Mouse (Mus musculus) lung, embryonic 14.5 days (tissue): ENCODE data around the gene Prkcb. TPM values are rescaled to one million over a fixed set of nuclear protein-coding genes. Genes with fewer than 3 reads are reported as not detected.

Experiments used
- ATAC-seq: fragments of 200-750 bp; cut with Nextera tagmentation; 2 replicates; pipeline ENCODE4 v1.8.0; 2017; ENCODE audit warnings: mild to moderate bottlenecking, moderate TSS enrichment, moderate library complexity; ENCODE audit not compliant: insufficient read depth
- DNase-seq: peaks from one replicate; pipeline ENCODE4 v3.0.0-alpha.2; 2015
- H3K27ac ChIP-seq: fragments of 300-500 bp; sonication (generic); 2 replicates; pipeline ENCODE4 v1.5.1; 2014; ENCODE audit warnings: low read depth, mild to moderate bottlenecking, moderate library complexity
- H3K27me3 ChIP-seq: fragments of 300-500 bp; sonication (generic); 2 replicates; pipeline ENCODE4 v1.6.1; 2014; ENCODE audit warnings: low read length, control low read depth; ENCODE audit not compliant: insufficient read depth
- H3K36me3 ChIP-seq: fragments of 300-500 bp; sonication (generic); 2 replicates; pipeline ENCODE4 v1.6.1; 2014; ENCODE audit warnings: control low read depth; ENCODE audit not compliant: insufficient read depth
- H3K4me1 ChIP-seq: fragments of 300-500 bp; sonication (generic); 2 replicates; pipeline ENCODE4 v1.6.1; 2014; ENCODE audit warnings: antibody characterized with exemption, control low read depth; ENCODE audit not compliant: insufficient read depth
- H3K4me2 ChIP-seq: fragments of 300-500 bp; sonication (generic); 2 replicates; pipeline ENCODE4 v1.6.1; 2014; ENCODE audit warnings: mild to moderate bottlenecking
- H3K4me3 ChIP-seq: fragments of 300-500 bp; sonication (generic); 2 replicates; pipeline ENCODE4 v1.5.1; 2014; ENCODE audit warnings: low read depth, low read length
- H3K9ac ChIP-seq: fragments of 300-500 bp; sonication (generic); 2 replicates; pipeline ENCODE4 v1.6.1; 2014
- H3K9me3 ChIP-seq: fragments of 300-500 bp; sonication (generic); 2 replicates; pipeline ENCODE4 v1.6.1; 2016; ENCODE audit warnings: low read depth, low read length, control low read depth
- CTCF ChIP-seq: IDR thresholded peaks from 2 replicates; pipeline ENCODE4 v1.5.1; 2016; ENCODE audit warnings: antibody characterized with exemption, low read depth
- WGBS: fragments of 180-500 bp; shearing (Covaris S2); extraction: QIAGEN DNeasy Blood & Tissue Kit; methylation state at CpG from one replicate; pipeline ENCODE4 v1.1.7; 2014; 5-methylcytosine and 5-hydroxymethylcytosine counted together
- polyA plus RNA-seq: library from polyadenylated mRNA; unstranded; fragments of >200 nt; fragmentation: Nextera tagmentation; extraction: Ambion mirVana; gene quantifications from 2 replicates; pipeline ENCODE4 v1.2.1, GENCODE M21; 2014

Gene Prkcb
- polyA plus RNA-seq, 1 experiment from 2014 or later, result 9.7 TPM

- ATAC-seq, result peak; percentile 69
- Histone ChIP-seq H3K4me1 (peaks cover 4% of the 10 kb centered on the region; the same call in 1 of the 2 replicates), H3K27ac (no peak overlapping the region), H3K27me3 (no peaks in the 10 kb centered on the region), H3K36me3 (no peaks in the 10 kb centered on the region), H3K4me2 (no peak overlapping the region), H3K9me3 (no peaks in the 10 kb centered on the region), H3K4me3 (no peak overlapping the region), H3K9ac (no peak overlapping the region)
- TF ChIP-seq CTCF, result no peak
- peak; percentile 76 for DNase-seq
- 26% methylated on average over 7 of the region's 7 CpGs for WGBS
Measured at GRCm38 (mm10) chr7:122610161-122610560, 321.6 kb downstream of the Prkcb start.

- ATAC-seq (no peak), DNase-seq (no peak)
- 76% methylated on average over 4 of the region's 4 CpGs for WGBS
- Histone ChIP-seq H3K27me3 (no peaks in the 10 kb centered on the region), H3K9me3 (no peaks in the 10 kb centered on the region), H3K4me1 (peaks cover 4% of the 10 kb centered on the region; the same call in 1 of the 2 replicates), H3K9ac (no peak overlapping the region), H3K27ac (no peak overlapping the region), H3K36me3 (no peaks in the 10 kb centered on the region), H3K4me3 (no peak overlapping the region), H3K4me2 (no peak overlapping the region)
- TF ChIP-seq CTCF, result no peak
Measured at GRCm38 (mm10) chr7:122613876-122614275, 325.3 kb downstream of the Prkcb start.

- ATAC-seq (no peak), DNase-seq (no peak)
- WGBS, result 55% methylated on average over 9 of the region's 9 CpGs
- Histone ChIP-seq H3K4me2 (no peak overlapping the region), H3K4me3 (no peak overlapping the region), H3K9me3 (no peaks in the 10 kb centered on the region), H3K27ac (no peak overlapping the region), H3K36me3 (no peaks in the 10 kb centered on the region), H3K9ac (no peak overlapping the region), H3K27me3 (no peaks in the 10 kb centered on the region), H3K4me1 (no peaks in the 10 kb centered on the region)
- TF ChIP-seq CTCF, result no peak
Measured at GRCm38 (mm10) chr7:122622125-122622774, 333.7 kb downstream of the Prkcb start.

- Histone ChIP-seq H3K27ac (no peak overlapping the region), H3K27me3 (no peaks in the 10 kb centered on the region), H3K9me3 (no peaks in the 10 kb centered on the region), H3K9ac (no peak overlapping the region), H3K4me2 (no peak overlapping the region), H3K4me3 (no peak overlapping the region), H3K36me3 (no peaks in the 10 kb centered on the region), H3K4me1 (no peaks in the 10 kb centered on the region)
- ATAC-seq, result no peak
- DNase-seq, result no peak
- 58% methylated on average over 1 of the region's 1 CpGs for WGBS
- no peak for TF ChIP-seq CTCF
Measured at GRCm38 (mm10) chr7:122623753-122624152, 335.2 kb downstream of the Prkcb start.

GRCm38 (mm10) chr7:122628050-122628449, 339.5 kb downstream of the Prkcb start:
- DNase-seq, result peak; percentile 76
- H3K27ac ChIP-seq, result no peak overlapping the region
- no peak overlapping the region for H3K9ac ChIP-seq
- H3K27me3 ChIP-seq, result no peaks in the 10 kb centered on the region
- no peak overlapping the region for H3K4me2 ChIP-seq
- no peak for TF ChIP-seq CTCF
- no peak for ATAC-seq
- H3K36me3 ChIP-seq, result no peaks in the 10 kb centered on the region
- H3K9me3 ChIP-seq, result no peaks in the 10 kb centered on the region
- H3K4me1 ChIP-seq, result peaks cover 4% of the 10 kb centered on the region; the same call in 1 of the 2 replicates
- H3K4me3 ChIP-seq, result no peak overlapping the region
- WGBS, result 71% methylated on average over 5 of the region's 5 CpGs

- TF ChIP-seq CTCF, result no peak
- no peak for ATAC-seq
- Histone ChIP-seq H3K9ac (no peak overlapping the region), H3K4me3 (no peak overlapping the region), H3K36me3 (no peaks in the 10 kb centered on the region), H3K4me1 (peaks cover 4% of the 10 kb centered on the region; the same call in 1 of the 2 replicates), H3K9me3 (no peaks in the 10 kb centered on the region), H3K27ac (no peak overlapping the region), H3K4me2 (no peak overlapping the region), H3K27me3 (no peaks in the 10 kb centered on the region)
- 82% methylated on average over 2 of the region's 2 CpGs for WGBS
- no peak for DNase-seq
Measured at GRCm38 (mm10) chr7:122630386-122630785, 341.8 kb downstream of the Prkcb start.

GRCm38 (mm10) chr7:122631151-122631550, 342.6 kb downstream of the Prkcb start:
- no peak overlapping the region for H3K4me2 ChIP-seq
- no peaks in the 10 kb centered on the region for H3K27me3 ChIP-seq
- whole genome bisulfite sequencing, result 78% methylated on average over 3 of the region's 3 CpGs
- DNase-seq (no peak), ATAC-seq (no peak)
- no peaks in the 10 kb centered on the region for H3K9me3 ChIP-seq
- H3K4me3 ChIP-seq, result no peak overlapping the region
- peaks cover 4% of the 10 kb centered on the region; the same call in 1 of the 2 replicates for H3K4me1 ChIP-seq
- no peak overlapping the region for H3K9ac ChIP-seq
- H3K36me3 ChIP-seq, result no peaks in the 10 kb centered on the region
- no peak for TF ChIP-seq CTCF
- H3K27ac ChIP-seq, result no peak overlapping the region
